In genomic region chr11:106215927-106216729, GRCm38 (mm10) we compare ENCODE assay signal across 8 mouse cellular contexts. TPM values are rescaled to one million over a fixed set of nuclear protein-coding genes. Genes with fewer than 3 reads are reported as not detected.
DNase-seq lines count a peak whose midpoint lies in the region; ATAC-seq lines count a peak whose summit lies in the region.

Ccdc47 (minus strand) TSS chr11:106216344.

- H3K36me3 ChIP-seq in lung, embryonic 16.5 days (ENCODE audit: control insufficient read depth, insufficient read depth, low read length): peaks cover 9% of the 10 kb centered on the region

- peak; percentile 98 for DNase-seq in MN1 (ENCODE audit: low spot score)
- peak; percentile 95 for DNase-seq in cerebellum, adult 8-10 months
- peak; percentile 98 for DNase-seq in forelimb bud, embryonic 11.5 days (ENCODE audit: low read depth, low spot score)
- peak; percentile 96 for DNase-seq in layer of hippocampus, adult 9-10 months (ENCODE audit: low spot score)
- DNase-seq in ovary, postnatal 36 days (ENCODE audit: low spot score): peak; percentile 91
- peak; percentile 90 for DNase-seq in thymus, postnatal 25 days

- no peaks in the 10 kb centered on the region for H3K27me3 ChIP-seq in lung, embryonic 16.5 days (ENCODE audit: control insufficient read depth, insufficient read depth, low read depth, low read length)

- H3K4me2 ChIP-seq in lung, embryonic 16.5 days (ENCODE audit: low read depth, low read length): peak within 1 kb of the TSS; percentile 84

- peak within 1 kb of the TSS; percentile 99 for H3K9ac ChIP-seq in lung, embryonic 16.5 days (ENCODE audit: low read length)

- H3K27ac ChIP-seq in lung, embryonic 16.5 days (ENCODE audit: low read length): peak within 1 kb of the TSS; percentile 97

- H3K4me3 ChIP-seq in lung, embryonic 16.5 days (ENCODE audit: low read length): peak within 1 kb of the TSS; percentile 100

- WGBS in lung, embryonic 16.5 days: under 1% methylated on average over 46 of the region's 46 CpGs

- H3K9me3 ChIP-seq in lung, embryonic 16.5 days (ENCODE audit: control insufficient read depth, low read length): no peaks in the 10 kb centered on the region

- ATAC-seq in hematopoietic stem cell, adult 5-6 weeks (replicated peaks in 1 of 2; ENCODE audit: insufficient read depth in 1 of 2, low FRiP score in 2 of 2, low TSS enrichment in 1 of 2, low read depth in 1 of 2, poor library complexity in 2 of 2, severe bottlenecking in 2 of 2): peak; percentile 90 to 92
- peak; percentile 98 for ATAC-seq in lung, embryonic 16.5 days (ENCODE audit: low read depth)

- peaks cover 18% of the 10 kb centered on the region for H3K4me1 ChIP-seq in lung, embryonic 16.5 days (replicated peaks; ENCODE audit: control insufficient read depth, insufficient read depth, low read length)

RNA-seq across cellular contexts. Expression of gene Ccdc47, which starts in this region (rescaled TPM):
- total RNA-seq in hematopoietic stem cell, adult 5-6 weeks (2017): 186 and 253 TPM in 2 replicates
- polyA plus RNA-seq in lung, embryonic 16.5 days (2015; fragmentation: Nextera tagmentation; extraction: Ambion mirVana): 91.9 and 96.3 TPM in 2 replicates

Comparison
In these comparisons a context has a peak if more than half of its experiments do, and no peak if none do; other contexts are left out.
1. Peak in every context shown above with its lines: DNase-seq, ATAC-seq, H3K4me3 ChIP-seq and H3K27ac ChIP-seq.